Mouse (Mus musculus): Measurements from ENCODE around the gene Gm1043.

Gm1043 gene

DNA sequence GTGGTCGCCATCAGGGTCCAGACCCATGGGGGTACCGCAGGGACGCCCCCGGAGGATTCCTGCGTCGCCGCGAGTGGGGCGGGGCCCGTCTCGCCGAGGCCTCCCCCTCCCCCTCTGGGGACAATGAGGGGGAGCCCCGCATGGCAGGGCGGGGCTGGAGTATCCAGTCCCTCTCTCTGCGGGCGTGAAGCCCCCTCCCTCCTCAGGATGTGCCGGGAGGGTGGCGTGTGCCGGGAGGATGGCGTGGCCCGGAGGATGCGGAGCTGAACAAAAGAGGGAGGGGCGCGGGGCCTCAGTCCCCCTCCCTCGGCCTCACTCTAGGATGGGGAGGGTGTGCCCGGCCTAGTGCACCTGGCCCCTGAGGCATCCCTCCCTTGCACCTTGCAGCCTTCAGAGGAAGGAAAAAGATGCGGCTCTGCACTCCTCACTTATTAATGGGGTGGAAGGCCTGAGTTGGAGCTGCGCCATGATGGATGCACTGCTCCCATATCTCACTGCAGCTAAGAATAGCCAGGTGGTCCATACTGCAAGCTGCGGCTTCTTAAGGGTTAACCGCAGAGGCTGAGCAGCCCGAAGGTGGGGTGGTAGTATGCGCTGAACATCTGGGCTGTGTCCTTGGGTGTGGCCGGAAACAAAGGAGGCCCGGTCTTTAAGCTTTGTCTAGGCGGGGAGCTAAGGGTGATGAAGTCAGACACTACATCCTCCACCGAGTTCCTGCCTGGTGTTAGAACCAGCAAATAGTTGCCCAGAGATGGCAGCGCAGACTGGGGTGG, 161.2 kb downstream of the Gm1043 start:
- DNase-seq: no peak

DNA sequence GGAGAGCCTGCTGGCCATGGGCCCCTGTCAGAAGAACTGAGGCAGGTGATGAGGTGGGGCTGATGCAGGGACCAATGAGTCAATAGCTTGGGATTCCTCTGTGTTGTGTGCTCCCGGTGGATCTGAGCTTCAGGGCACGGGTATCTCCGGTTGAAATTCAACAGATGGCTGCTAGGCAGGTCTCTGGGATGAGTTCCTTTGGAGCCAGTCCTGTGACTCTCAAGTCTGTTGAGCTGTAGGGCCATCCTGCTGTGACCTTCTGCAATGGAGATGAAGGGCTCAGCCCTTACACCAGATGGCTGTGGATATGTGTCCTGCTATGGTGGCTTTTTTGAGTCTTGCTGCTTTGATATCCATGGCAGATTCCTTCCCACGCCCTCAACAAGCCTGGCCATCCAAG, 162.3 kb downstream of the Gm1043 start:
- DNase-seq: no peak

DNA sequence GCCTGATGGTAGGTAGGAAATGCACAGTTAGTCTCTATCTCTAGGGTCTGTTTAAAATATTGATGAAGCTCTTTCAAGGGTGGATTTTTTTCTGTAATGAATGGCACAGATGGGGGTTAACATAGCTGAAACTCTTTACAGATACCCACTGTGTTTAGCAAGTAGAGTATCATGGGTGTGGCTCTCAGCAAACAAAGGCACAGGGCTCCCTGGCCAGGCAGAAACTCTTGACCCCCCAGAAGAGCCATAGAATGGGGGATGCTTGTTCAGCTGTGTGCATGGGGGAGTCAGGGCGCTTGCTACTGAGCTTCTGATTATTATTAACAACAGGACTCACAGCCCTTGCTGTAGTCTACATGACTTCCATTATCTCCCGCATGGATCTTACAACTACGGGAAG, 163.7 kb downstream of the Gm1043 start:
- no peak for DNase-seq

DNA sequence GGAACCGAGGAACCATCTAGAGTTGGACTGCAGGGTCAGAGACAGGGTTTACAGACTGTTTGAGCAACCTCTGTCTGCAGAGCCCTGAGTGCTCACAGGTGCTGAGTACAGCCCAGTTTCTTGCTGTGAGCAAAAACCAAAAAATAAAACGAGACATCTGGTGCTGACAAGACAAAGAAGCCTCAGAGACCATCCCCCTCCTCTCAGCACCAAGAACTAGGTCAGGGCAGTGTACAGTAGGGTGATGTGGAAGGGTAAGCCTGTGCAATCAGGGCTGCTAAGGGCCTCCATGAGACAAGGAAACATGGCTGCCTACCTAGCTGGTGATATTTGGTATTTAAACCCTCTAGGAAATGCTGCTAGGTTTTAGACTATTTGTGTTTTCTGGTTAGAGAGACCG, 166.4 kb downstream of the Gm1043 start:
- no peak for DNase-seq

DNA sequence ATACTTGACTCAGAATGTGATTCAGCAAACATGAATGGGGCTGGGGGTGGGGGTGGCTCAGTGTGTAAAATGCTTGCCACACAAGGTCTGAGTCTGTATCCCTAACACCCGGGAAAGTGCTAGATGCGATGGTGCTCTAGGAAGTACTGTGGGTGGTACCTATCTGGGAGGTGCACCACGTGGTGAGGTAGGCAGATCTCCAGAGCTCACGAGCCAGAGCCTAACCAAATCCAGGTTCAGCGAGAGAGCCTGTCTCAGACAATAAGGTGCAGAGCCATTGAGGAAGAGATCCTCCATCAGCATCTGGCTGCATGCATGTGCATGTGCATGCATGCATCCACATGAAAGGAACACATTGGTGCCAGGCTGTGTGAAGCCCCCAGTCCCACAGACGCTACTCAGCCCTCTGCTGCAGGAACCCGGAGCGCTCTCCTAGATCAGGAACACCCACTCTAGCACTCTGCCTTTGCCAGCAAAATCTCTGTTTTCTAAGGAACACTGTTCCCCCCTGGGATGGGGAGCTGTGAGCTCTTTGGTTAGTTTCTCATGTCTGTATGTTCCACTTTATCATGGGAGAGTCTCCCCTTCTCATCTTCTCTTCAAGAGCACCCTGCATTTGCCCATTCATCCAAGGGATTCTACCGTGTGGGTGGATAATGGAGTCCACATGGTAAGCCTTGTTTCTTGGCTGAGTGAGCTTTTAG, 167.1 kb downstream of the Gm1043 start:
- no peak for DNase-seq

DNA sequence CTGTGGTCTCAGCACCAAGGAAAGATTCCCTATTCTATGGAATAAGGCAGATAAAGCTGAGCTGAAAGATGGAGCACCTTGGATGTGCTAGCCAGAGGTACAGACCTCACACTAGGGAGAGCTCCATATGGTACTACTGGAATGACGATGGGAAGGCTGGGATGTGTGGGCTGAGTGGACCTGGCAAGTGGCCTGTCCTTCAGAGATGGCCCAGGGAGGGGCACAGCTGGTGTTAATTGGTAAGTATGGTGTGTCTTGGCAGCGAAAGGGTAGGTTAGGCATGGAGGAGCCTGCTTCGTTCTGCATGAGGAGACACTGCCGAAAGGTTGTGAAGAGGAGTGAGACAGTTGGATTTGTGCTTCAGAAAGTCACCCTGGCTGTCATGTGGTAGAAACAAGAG, 169.4 kb downstream of the Gm1043 start:
- no peak for DNase-seq

DNA sequence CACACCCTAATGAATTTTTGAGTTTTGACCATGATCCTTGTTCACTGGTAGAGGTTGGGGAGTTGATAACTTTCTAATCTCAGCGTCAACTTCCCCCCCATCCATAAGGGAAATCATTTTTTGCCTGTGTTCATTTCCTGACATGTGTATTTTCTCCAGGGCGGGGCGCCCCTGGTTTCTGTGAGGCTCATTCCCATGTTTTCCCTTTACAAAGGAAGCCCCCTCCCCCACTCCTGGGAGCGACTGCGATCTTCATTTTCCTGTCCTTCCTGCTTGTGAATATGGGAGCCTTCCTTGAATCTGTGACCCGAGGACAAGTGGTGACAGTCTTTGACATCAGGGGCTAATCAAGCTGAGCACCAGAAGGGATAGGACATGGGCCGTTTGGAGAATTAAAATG, 171.7 kb downstream of the Gm1043 start:
- DNase-seq: no peak

DNA sequence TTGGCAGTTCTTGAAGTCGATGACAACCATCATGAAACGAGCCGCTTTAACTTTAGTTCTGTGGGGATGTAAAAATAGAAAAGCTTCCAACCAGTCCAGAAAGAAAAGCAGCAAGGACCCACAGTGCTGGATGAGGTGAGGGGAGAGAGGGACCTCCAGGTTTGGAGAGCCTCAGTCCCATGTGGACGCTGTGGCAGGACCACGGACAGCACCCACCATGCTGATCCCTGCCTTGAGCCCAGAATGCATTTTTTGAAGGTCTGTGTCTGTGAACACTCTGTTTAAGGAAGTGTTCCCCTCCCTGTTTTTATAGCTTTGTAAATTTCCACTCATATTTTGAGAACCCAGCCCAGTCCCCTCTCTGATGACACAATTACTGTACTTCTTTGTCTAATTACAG, 172.1 kb downstream of the Gm1043 start:
- DNase-seq: no peak

DNA sequence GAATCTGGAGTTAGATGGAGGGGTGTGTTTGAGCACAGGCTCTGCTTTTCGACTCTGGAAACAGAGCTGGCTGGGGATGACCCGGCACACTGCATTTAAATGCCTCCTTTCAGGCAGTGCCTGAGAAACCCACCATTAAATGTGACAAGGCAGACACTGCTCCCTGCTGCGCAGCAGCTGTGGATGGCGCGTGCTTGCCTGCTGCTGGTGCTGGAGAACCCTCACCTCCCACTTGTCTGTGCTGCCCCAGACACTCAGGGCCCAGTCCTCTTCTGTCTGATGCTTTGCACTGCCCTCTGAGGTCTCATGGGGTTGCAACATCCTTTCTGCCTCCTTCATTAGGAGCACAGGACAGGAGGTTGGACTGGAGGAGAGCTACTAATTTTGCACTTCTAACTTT, 176.6 kb downstream of the Gm1043 start:
- DNase-seq: no peak

DNA sequence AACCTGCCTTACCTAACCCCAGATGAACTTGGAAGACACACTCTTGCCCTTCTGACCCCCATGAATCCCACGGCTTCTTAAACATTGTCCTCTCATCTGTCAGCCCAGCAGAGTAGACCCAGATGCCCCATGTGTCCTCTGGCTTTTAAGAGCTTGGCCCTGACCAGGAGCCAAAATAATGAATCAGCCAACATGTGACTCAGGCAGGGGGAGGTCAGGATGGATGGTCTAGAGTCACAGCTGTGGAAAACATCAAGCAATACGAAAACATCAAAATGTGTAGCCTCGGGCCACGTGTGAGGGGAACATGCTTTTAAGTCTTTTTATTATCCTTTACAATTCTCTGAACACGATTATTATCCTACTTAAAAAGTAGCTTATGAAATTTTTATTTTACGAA, 178.6 kb downstream of the Gm1043 start:
- DNase-seq: no peak
